In genomic region chr2:155279163-155279562, GRCm38 (mm10) we compare ENCODE assay signal across 19 mouse cellular contexts. TPM values are rescaled to one million over a fixed set of nuclear protein-coding genes. Genes with fewer than 3 reads are reported as not detected.
A peak's percentile ranks its signal among the peaks of the same experiment; 100 is the strongest.
DNase-seq lines count a peak whose midpoint lies in the region; ATAC-seq and TF ChIP-seq lines count a peak whose summit lies in the region.
"Had no signal": no experiment of that assay in that cellular context is flagged by ENCODE, and none has a peak within 500 bp of the region (broad histone marks: within the 10 kb centered on the region; RNA-seq: fewer than 3 reads in every experiment).

No protein-coding gene starts in this region.

- TF ChIP-seq EP300 in heart, postnatal 0 days (IDR thresholded peaks at IDR 0.05; ENCODE audit: low read depth), result no peak

- H3K27me3 ChIP-seq in heart, postnatal 0 days (ENCODE audit: control insufficient read depth, insufficient read depth, low read length), result no peaks in the 10 kb centered on the region
- H3K27me3 ChIP-seq: embryonic facial prominence, embryonic 13.5 days; forebrain, embryonic 12.5 days; heart, embryonic 15.5 days; hindbrain, embryonic 12.5 days had no signal

- intact Hi-C loops in heart, postnatal 14 days (cut with DNase I), result loop anchor here (5.0 kb wide), 1 partner anchor 103 kb away; the partner anchor contains the start of gene Trp53inp2

- H3K36me3 ChIP-seq in heart, postnatal 0 days (replicated peaks; ENCODE audit: control insufficient read depth, insufficient read depth, low read length), result peaks cover 9% of the 10 kb centered on the region

- 83% methylated on average over 4 of the region's 4 CpGs for WGBS in heart, postnatal 0 days

- peaks cover 29% of the 10 kb centered on the region for H3K4me1 ChIP-seq in heart, postnatal 0 days (ENCODE audit: control insufficient read depth, insufficient read depth)

- peak; percentile 38 for DNase-seq in cerebellum, adult 11-12 months
- no peak for DNase-seq in cerebellum, adult 8-10 months
- DNase-seq in cerebellum, postnatal 10 days, result peak; percentile 11 to 29
- no peak for DNase-seq in cerebellum, postnatal 4 days (ENCODE audit: low spot score in 2 of 2)
- DNase-seq in heart, postnatal 0 days (ENCODE audit: low spot score), result no peak
- no peak for DNase-seq in heart, postnatal 14 days
- DNase-seq in right cerebral cortex, postnatal 14 days, result no peak
- DNase-seq: adrenal gland, postnatal 25 days; gastrocnemius, postnatal 25 days; kidney, adult 8-10 months had no signal

- no peak for ATAC-seq in heart, postnatal 0 days (ENCODE audit: insufficient read depth, low read depth)
- ATAC-seq: forebrain, embryonic 16.5 days; hindbrain, embryonic 16.5 days; inflammation-experienced regulatory T-cells, adult 6 months; intestine, postnatal 0 days had no signal

- peak overlapping the region; percentile 95; the same call in 1 of the 2 replicates for H3K27ac ChIP-seq in heart, postnatal 0 days (ENCODE audit: low read depth)
- H3K27ac ChIP-seq: embryonic facial prominence, embryonic 13.5 days; forebrain, embryonic 12.5 days; hindbrain, embryonic 12.5 days had no signal

- no peak overlapping the region for H3K4me3 ChIP-seq in heart, postnatal 0 days (ENCODE audit: low read depth, low read length)
- H3K4me3 ChIP-seq: embryonic facial prominence, embryonic 13.5 days; forebrain, embryonic 12.5 days; heart, embryonic 15.5 days; hindbrain, embryonic 12.5 days had no signal

- no peak for TF ChIP-seq CTCF in heart, postnatal 0 days (IDR thresholded peaks at IDR 0.05; ENCODE audit: low read depth)

- no peaks in the 10 kb centered on the region for H3K9me3 ChIP-seq in heart, postnatal 0 days (replicated peaks; ENCODE audit: control insufficient read depth, low read length)
- H3K9me3 ChIP-seq: embryonic facial prominence, embryonic 13.5 days; forebrain, embryonic 12.5 days; heart, embryonic 15.5 days; hindbrain, embryonic 12.5 days had no signal

- no peak overlapping the region for H3K4me2 ChIP-seq in heart, postnatal 0 days (ENCODE audit: low read depth, low read length)
- H3K4me2 ChIP-seq: embryonic facial prominence, embryonic 13.5 days; forebrain, embryonic 12.5 days; heart, embryonic 11.5 days; heart, embryonic 15.5 days; hindbrain, embryonic 12.5 days had no signal

- no peak overlapping the region for H3K9ac ChIP-seq in heart, postnatal 0 days (replicated peaks; ENCODE audit: low read depth, low read length)
- H3K9ac ChIP-seq: embryonic facial prominence, embryonic 13.5 days; forebrain, embryonic 12.5 days; heart, embryonic 15.5 days; hindbrain, embryonic 12.5 days had no signal

RNA-seq across cellular contexts. Expression of gene Map1lc3a, which starts 3.1 kb away (rescaled TPM):
- 673 and 815 TPM in 2 replicates for total RNA-seq in heart, postnatal 0 days (2014; rRNA removed; ENCODE audit: low replicate concordance)
- polyA plus RNA-seq in heart, postnatal 0 days (2015; fragmentation: Nextera tagmentation; extraction: Ambion mirVana), result 946 and 987 TPM in 2 replicates
- total RNA-seq in heart, postnatal 14 days (2021), result 100 to 1,000 TPM; 692 to 703 TPM

RNA-seq across cellular contexts. Expression of gene Dynlrb1, which starts 42.8 kb away (rescaled TPM):
- 159 and 215 TPM in 2 replicates for total RNA-seq in heart, postnatal 0 days (2014; rRNA removed; ENCODE audit: low replicate concordance)
- polyA plus RNA-seq in heart, postnatal 0 days (2015; fragmentation: Nextera tagmentation; extraction: Ambion mirVana), result 423 and 444 TPM in 2 replicates
- 100 to 1,000 TPM; 177 to 185 TPM for total RNA-seq in heart, postnatal 14 days (2021)

Comparison
In these comparisons a context has a peak if more than half of its experiments do, and no peak if none do; other contexts are left out.
1. DNase-seq: peak in cerebellum, adult 11-12 months (single experiment) and cerebellum, postnatal 10 days (2 of 2); none in cerebellum, adult 8-10 months (single experiment), cerebellum, postnatal 4 days (0 of 2), heart, postnatal 0 days (single experiment), heart, postnatal 14 days (0 of 2) and right cerebral cortex, postnatal 14 days (single experiment).